Mouse (Mus musculus) forebrain, embryonic 15.5 days (tissue): ENCODE measurements around the gene Tmc4. TPM values are rescaled to one million over a fixed set of nuclear protein-coding genes. Genes with fewer than 3 reads are reported as not detected.
"Not testable (repeated sequence)": the region's sequence is repeated elsewhere in the genome, so short reads cannot be mapped to it uniquely, and the experiment has no call there.

Experiments used
- ATAC-seq: fragments of 200-750 bp; cut with Nextera tagmentation; replicated peaks from 2 replicates; pipeline ENCODE4 v1.8.0; 2017; ENCODE audit warnings: mild to moderate bottlenecking, moderate TSS enrichment, moderate library complexity
- H3K27ac ChIP-seq: fragments of 300-500 bp; sonication (generic); replicated peaks from 2 replicates; pipeline ENCODE4 v1.5.1; 2015; ENCODE audit warnings: mild to moderate bottlenecking, inconsistent platforms
- H3K27me3 ChIP-seq: fragments of 300-500 bp; sonication (generic); 2 replicates; pipeline ENCODE4 v1.6.1; 2015; ENCODE audit warnings: inconsistent platforms
- H3K36me3 ChIP-seq: fragments of 300-500 bp; sonication (generic); 2 replicates; pipeline ENCODE4 v1.6.1; 2015; ENCODE audit warnings: mild to moderate bottlenecking, inconsistent platforms
- H3K4me1 ChIP-seq: fragments of 300-500 bp; sonication (generic); 2 replicates; pipeline ENCODE4 v1.6.1; 2015; ENCODE audit warnings: inconsistent platforms
- H3K4me2 ChIP-seq: fragments of 300-500 bp; sonication (generic); replicated peaks from 2 replicates; pipeline ENCODE4 v1.6.1; 2015; ENCODE audit warnings: mild to moderate bottlenecking, inconsistent platforms
- H3K4me3 ChIP-seq: fragments of 300-500 bp; sonication (generic); 2 replicates; pipeline ENCODE4 v1.5.1; 2015; ENCODE audit warnings: mild to moderate bottlenecking, inconsistent platforms
- H3K9ac ChIP-seq: fragments of 300-500 bp; sonication (generic); replicated peaks from 2 replicates; pipeline ENCODE4 v1.6.1; 2015; ENCODE audit warnings: mild to moderate bottlenecking, inconsistent platforms
- H3K9me3 ChIP-seq: fragments of 300-500 bp; sonication (generic); 2 replicates; pipeline ENCODE4 v1.6.1; 2016; ENCODE audit warnings: inconsistent platforms
- WGBS: fragments of 180-500 bp; shearing (Covaris S2); methylation state at CpG from one replicate; pipeline ENCODE4 v1.1.7; 2015; ENCODE audit warnings: mixed read lengths; 5-methylcytosine and 5-hydroxymethylcytosine counted together
- polyA plus RNA-seq: library from polyadenylated mRNA; unstranded; fragments of >200 nt; fragmentation: Nextera tagmentation; extraction: Ambion mirVana; gene quantifications from 2 replicates; pipeline ENCODE4 v1.2.1, GENCODE M21; 2015

The Tmc4 gene
- 2.6 and 3.1 TPM in 2 replicates for polyA plus RNA-seq

DNA sequence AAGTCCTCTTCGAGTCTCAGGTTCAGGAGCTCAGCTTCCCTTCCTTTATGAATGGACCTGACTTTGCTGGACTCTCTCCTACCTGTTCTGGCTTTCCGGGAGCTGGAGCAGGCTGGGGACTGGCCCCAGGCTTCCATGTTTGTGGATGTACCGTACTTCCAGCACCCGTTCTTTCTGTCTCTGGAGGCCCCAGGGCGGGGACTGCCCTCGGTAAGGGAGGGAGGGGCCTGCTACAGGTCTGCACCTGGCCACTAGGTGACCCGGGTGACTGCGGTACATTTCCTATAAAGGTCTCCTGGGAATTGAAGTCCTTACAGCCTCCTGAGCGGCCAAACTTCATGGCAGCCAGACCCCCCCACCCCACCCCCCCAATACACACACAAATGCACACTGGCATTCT, at the start of gene Tmc4:
Tmc4 (minus strand) TSS at position 212 of the 400 bp plus-strand sequence.
- WGBS: 50% methylated on average over 9 of the region's 9 CpGs
- Histone ChIP-seq H3K9me3 (no peaks in the 10 kb centered on the region), H3K9ac (no peak within 1 kb of the TSS), H3K36me3 (peaks cover 7% of the 10 kb centered on the region; the same call in 1 of the 2 replicates), H3K4me2 (no peak within 1 kb of the TSS), H3K4me1 (no peaks in the 10 kb centered on the region), H3K4me3 (no peak within 1 kb of the TSS), H3K27me3 (no peaks in the 10 kb centered on the region), H3K27ac (no peak within 1 kb of the TSS)
- no peak for ATAC-seq

DNA sequence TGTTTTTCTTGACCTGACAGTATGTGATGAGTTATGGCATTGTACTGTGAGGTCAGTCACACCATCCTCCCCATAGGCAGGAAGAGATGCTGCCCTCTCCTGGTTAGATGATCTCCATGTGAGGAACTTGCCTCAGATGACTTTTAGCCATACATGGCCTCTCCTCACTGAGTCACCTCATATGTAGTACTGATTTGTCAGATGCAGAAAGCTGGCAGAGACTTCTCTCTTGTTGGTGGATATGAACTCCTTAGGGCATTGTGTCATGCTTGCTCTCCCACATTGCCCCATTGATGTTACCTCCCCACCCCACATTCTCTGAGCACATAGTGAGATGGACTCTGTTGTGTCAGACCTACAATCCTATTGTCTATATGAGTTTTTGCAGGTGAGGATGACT, 48.1 kb upstream of the Tmc4 start:
- not testable (repeated sequence) for ATAC-seq, H3K4me2 ChIP-seq, H3K9ac ChIP-seq

DNA sequence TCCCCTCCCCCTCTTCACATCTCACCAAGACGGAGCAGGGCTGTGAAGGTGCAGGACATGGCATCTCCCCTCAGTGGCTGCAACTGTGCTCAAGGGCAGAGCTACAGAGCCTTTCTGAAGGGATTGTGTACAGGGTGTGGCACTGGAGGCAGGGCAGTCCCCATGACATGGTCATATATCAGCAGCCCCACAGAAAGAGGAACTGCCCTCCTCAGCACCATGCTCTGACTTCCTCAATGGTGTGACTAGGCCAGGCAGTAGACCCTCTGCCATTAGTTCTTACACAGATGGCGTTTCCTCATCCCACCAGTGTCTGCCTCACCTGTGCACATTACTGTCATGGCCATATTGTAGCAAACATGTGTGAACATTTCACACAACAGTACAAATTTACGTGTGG, 42.9 kb upstream of the Tmc4 start, which contains the start of gene Pirb:
Pirb (minus strand) TSS at position 124 of the 400 bp plus-strand sequence.
- not testable (repeated sequence) for H3K27ac ChIP-seq, H3K4me1 ChIP-seq, H3K9ac ChIP-seq, H3K4me2 ChIP-seq, H3K36me3 ChIP-seq, H3K27me3 ChIP-seq, H3K9me3 ChIP-seq, ATAC-seq, H3K4me3 ChIP-seq
- WGBS: 83% methylated on average over 1 of the region's 3 CpGs

More for the DNA sequence above, 48.1 kb upstream of the Tmc4 start:
- H3K9me3 ChIP-seq, H3K27ac ChIP-seq, H3K4me3 ChIP-seq, H3K36me3 ChIP-seq, H3K27me3 ChIP-seq, H3K4me1 ChIP-seq: not testable (repeated sequence)

DNA sequence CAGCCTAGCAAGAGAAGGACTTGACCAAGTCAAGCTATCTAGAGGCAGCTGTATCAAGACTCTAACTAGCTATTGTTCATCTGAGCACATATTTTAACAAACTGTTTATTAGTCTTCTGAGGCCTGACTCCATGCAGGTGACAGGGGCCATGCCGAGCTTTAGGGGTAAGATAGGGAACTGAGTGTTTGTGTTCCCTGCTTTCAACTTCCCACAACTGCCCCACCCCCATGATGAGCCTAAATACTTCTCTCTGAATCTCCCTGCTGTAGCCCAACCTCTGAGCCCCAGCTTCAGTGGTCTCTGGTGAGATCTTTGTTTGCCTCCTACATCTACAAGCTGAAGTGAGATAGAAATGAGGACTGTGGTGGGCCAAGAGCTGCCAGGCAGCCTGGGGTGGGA, 37.9 kb upstream of the Tmc4 start:
- H3K36me3 ChIP-seq: no peaks in the 10 kb centered on the region
- no peak for ATAC-seq
- WGBS: 67% methylated on average over 1 of the region's 1 CpGs
- no peaks in the 10 kb centered on the region for H3K4me1 ChIP-seq
- H3K4me3 ChIP-seq: no peak overlapping the region
- no peaks in the 10 kb centered on the region for H3K9me3 ChIP-seq
- no peak overlapping the region for H3K4me2 ChIP-seq
- H3K27ac ChIP-seq: no peak overlapping the region
- no peaks in the 10 kb centered on the region for H3K27me3 ChIP-seq
- H3K9ac ChIP-seq: no peak overlapping the region

DNA sequence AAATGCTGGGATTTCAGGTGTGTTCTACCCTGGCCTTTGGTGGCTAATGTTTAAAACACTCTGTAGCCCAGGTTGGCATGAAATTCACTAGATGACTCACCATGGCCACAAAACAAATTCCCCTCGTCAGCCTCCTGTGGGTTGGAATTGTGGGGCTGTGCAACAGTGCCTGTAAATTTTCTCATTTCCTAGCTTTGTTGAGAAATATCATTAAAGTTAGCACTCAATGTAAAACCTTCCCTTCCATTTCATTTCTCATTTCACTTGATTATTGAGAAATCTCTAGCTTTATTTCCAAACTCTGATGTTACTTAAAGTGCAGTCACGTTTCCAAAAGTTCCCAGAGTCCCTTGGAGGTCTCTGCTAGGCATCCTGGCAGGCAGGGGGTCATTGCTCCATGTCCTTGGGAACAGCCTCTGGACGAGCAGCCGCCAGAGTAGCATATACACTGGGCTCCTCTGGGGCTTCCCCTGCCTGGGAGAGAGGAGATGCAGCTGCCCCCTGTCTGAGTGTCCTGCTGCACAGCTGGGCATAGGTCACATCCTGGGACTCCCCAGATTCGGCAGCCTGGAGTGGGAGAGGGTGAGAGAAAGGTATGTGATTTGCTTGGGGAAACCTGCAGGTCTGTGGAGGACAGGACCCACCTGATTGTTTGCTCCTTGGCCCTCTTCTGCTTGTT, 35.0 kb upstream of the Tmc4 start:
- H3K27me3 ChIP-seq: no peaks in the 10 kb centered on the region
- no peak overlapping the region for H3K27ac ChIP-seq
- H3K4me1 ChIP-seq: 0 out of 2 replicates have a peak, but pooled peaks cover 3% of the 10 kb centered on the region
- H3K36me3 ChIP-seq: peaks cover 10% of the 10 kb centered on the region
- 47% methylated on average over 5 of the region's 5 CpGs for WGBS
- H3K4me2 ChIP-seq: no peak overlapping the region
- no peaks in the 10 kb centered on the region for H3K9me3 ChIP-seq
- ATAC-seq: no peak
- H3K9ac ChIP-seq: no peak overlapping the region
- H3K4me3 ChIP-seq: no peak overlapping the region

DNA sequence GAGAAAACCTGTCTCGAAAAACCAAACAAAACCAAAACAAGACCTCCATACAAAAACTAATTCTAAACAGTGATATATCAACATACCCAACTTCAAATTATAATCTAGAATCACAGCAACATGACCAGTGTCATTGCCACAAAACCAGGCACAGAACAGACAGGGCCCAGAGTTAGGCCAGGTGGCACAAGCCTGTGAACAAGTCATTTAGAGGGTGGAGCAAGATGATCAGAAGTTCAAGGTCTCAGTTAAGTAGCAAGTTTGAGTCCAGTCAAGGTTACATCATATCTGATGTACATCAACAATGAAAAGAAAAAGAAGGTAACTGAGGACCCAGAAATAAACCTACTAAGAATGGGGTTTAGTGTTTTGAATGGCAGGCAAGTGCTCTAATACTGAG, 31.6 kb upstream of the Tmc4 start:
- no peak overlapping the region for H3K4me2 ChIP-seq
- H3K27me3 ChIP-seq: no peaks in the 10 kb centered on the region
- H3K4me3 ChIP-seq: no peak overlapping the region
- peaks cover 22% of the 10 kb centered on the region for H3K36me3 ChIP-seq
- no peak overlapping the region for H3K9ac ChIP-seq
- WGBS: 73% methylated on average over 1 of the region's 1 CpGs
- no peaks in the 10 kb centered on the region for H3K9me3 ChIP-seq
- ATAC-seq: no peak
- H3K27ac ChIP-seq: no peak overlapping the region
- H3K4me1 ChIP-seq: peaks cover 26% of the 10 kb centered on the region

DNA sequence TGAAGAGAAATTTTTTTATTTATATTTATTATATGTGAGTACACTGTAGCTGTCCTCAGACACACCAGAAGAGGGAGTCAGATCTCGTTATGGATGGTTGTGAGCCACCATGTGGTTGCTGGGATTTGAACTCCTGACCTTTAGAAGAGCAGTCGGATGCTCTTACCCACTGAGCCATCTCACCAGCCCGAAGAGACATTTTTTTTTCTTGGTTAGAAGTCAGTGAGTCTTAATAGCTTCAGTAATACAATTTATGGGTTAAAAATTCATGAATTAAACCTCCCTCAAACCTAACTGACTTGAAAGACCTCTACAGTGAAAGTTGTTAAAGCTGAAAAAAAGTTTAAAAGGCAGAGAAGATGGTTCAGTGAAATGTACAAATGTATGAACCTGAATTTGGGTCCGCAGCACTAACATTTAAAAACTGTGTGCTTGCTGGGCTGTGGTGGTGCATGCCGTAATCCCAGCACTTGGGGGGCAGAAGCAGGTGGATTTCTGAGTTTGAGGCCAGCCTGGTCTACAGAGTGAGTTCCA, 31.2 kb upstream of the Tmc4 start:
- H3K27me3 ChIP-seq, H3K4me3 ChIP-seq, H3K4me2 ChIP-seq, H3K9ac ChIP-seq, H3K27ac ChIP-seq, ATAC-seq, H3K9me3 ChIP-seq: not testable (repeated sequence)
- Histone ChIP-seq H3K4me1 (peaks cover 27% of the 10 kb centered on the region), H3K36me3 (peaks cover 22% of the 10 kb centered on the region)
- 42% methylated on average over 5 of the region's 5 CpGs for WGBS

DNA sequence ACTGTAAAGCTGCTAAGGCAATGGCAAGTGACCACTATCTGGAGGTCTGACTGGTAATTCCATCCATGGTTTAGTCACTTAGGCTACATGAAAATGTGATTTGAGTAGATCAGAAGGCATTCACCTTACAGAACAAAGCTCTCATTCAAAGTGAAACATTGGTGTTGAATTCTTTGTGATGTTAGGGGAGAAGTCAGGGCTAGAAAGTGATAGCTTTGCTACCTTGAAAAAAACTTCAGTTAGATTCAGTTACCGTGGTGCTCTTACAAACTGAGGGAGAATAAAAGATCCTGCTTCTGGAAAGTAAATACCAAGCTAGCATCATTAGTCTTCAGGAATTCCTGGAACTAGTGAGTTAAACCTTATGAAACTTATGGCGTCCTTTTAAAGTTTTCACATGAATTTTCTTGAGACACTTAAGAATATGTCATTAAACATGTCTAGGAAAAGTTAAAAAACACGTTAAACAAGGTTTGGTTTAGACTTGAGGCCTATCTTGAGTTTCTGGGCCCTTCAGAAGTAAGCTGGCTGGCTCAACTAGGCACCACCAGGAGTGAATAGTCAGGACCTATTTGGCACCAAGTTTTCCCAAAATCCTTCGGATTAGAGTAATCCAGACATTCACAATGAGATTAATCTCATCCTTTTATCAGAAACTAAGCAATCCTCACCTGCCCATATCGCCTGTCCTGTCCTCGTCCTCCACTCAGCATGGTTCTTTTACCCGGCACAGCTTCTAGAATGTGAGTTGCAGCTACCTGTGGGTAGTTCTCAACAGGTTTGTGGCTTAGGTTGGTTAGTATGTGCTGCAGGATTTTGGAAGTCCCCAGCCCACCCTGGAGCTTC, 30.4 kb upstream of the Tmc4 start:
- Histone ChIP-seq H3K4me1 (peaks cover 29% of the 10 kb centered on the region), H3K4me3 (no peak overlapping the region), H3K4me2 (no peak overlapping the region), H3K27ac (no peak overlapping the region), H3K9me3 (no peaks in the 10 kb centered on the region), H3K36me3 (peaks cover 22% of the 10 kb centered on the region), H3K9ac (no peak overlapping the region), H3K27me3 (no peaks in the 10 kb centered on the region)
- ATAC-seq: no peak
- WGBS: 24% methylated on average over 7 of the region's 7 CpGs

DNA sequence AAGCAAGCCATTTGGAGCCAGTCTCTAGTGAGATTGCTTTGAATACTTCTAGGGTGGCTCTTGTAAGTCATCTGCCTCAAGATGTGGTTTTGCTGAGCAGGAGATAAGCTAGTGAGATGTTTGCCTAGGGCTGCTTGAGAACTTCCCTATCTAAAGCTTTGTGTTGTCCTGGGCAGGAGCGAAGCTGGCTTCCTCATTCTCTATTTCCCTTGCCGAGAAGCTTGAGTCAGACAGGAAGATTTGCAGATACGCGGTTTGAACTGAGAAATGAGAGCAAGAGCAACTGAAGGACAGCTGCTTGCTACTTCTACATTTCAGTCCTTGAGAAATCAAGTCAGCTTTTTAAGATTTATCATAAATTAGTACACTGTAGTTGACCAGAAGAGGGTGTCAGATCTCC, 29.7 kb upstream of the Tmc4 start:
- peaks cover 29% of the 10 kb centered on the region for H3K4me1 ChIP-seq
- 71% methylated on average over 4 of the region's 4 CpGs for WGBS
- ATAC-seq: no peak
- peaks cover 22% of the 10 kb centered on the region for H3K36me3 ChIP-seq
- H3K4me3 ChIP-seq: no peak overlapping the region
- H3K27me3 ChIP-seq: no peaks in the 10 kb centered on the region
- H3K9ac ChIP-seq: no peak overlapping the region
- no peak overlapping the region for H3K27ac ChIP-seq
- no peaks in the 10 kb centered on the region for H3K9me3 ChIP-seq
- H3K4me2 ChIP-seq: peak overlapping the region; percentile 79; the same call in 1 of the 2 replicates

DNA sequence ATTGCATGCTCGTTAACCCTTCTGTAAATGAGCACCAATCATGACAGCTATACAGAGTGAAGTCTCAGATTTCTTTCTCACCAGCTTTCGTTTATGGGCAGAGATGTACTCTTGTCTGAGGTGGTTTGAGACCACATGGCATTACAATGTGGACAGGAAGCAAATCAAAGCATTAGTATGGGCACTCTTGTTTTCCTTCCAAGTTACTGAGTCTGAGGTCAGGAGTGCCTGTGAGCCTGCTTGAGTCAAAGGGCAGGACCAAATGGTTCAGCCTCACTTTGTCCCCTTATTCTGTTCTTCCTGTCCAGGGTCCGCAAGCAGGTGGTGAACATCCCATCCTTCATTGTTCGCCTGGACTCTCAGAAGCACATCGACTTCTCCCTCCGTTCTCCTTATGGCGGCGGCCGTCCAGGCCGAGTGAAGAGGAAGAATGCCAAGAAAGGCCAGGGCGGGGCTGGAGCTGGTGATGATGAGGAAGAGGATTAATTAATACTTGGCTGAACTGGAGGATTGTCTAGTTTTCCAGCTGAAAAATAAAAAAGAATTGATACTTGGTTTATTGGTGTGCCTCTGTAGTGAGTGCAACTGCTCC, 29.1 kb upstream of the Tmc4 start:
- no peak for ATAC-seq
- H3K27ac ChIP-seq: no peak overlapping the region
- 35% methylated on average over 11 of the region's 11 CpGs for WGBS

DNA sequence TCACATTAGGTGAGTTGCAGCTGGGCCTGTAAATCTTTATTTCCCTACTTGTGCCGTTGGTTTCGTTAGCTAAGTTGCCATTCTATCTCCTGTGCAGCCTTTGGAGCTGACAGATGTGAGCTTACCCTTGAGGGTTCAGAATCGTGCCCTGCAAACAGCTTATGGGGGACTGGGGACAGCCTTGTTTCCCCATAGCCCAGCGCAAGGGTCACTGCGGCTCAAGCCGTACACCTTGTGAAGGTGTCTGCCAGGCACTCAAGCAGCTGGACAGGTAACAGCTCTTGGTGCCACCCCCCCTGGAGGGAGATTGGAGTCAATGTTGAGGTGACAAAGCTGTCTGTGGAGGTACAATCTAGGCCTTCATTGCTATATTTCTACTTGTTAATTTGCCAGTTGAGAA, 28.6 kb upstream of the Tmc4 start:
- Histone ChIP-seq H3K9ac (peak overlapping the region; percentile 73), H3K36me3 (peaks cover 26% of the 10 kb centered on the region), H3K4me1 (peaks cover 29% of the 10 kb centered on the region), H3K27ac (no peak overlapping the region), H3K27me3 (no peaks in the 10 kb centered on the region), H3K4me2 (peak overlapping the region; percentile 79), H3K9me3 (no peaks in the 10 kb centered on the region), H3K4me3 (peak overlapping the region; percentile 85)
- ATAC-seq: no peak
- WGBS: 33% methylated on average over 6 of the region's 6 CpGs

More for the DNA sequence above, 29.1 kb upstream of the Tmc4 start:
- Histone ChIP-seq H3K36me3 (peaks cover 22% of the 10 kb centered on the region), H3K9me3 (no peaks in the 10 kb centered on the region), H3K9ac (0 out of 2 replicates have a peak overlapping the region, but pooled peaks have one; percentile 73), H3K4me3 (peak overlapping the region; percentile 85), H3K4me1 (peaks cover 29% of the 10 kb centered on the region), H3K4me2 (peak overlapping the region; percentile 79), H3K27me3 (no peaks in the 10 kb centered on the region)

DNA sequence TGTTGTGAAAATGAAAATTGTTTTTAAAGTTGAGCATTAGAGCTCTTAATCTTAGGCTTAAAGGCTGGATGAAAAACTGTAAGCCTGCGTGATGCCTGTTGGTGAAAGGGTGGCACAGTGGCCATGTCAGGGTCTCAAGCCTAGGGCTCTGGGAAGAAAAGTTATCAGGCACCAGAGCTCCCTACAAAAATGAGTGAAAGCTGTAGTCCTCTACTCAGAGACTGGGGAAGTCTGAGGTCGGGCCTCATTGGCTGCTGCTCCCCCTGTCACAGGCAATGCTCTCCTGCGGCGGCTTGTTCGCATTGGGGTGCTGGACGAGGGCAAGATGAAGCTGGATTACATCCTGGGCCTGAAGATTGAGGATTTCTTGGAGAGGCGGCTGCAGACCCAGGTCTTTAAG, 28.1 kb upstream of the Tmc4 start:
- not testable (repeated sequence) for ATAC-seq, H3K27ac ChIP-seq, H3K9me3 ChIP-seq, H3K27me3 ChIP-seq
- WGBS: 4% methylated on average over 7 of the region's 7 CpGs
- peak overlapping the region; percentile 73 for H3K9ac ChIP-seq
- peak overlapping the region; percentile 85 for H3K4me3 ChIP-seq
- peak overlapping the region; percentile 79 for H3K4me2 ChIP-seq
- H3K36me3 ChIP-seq: peaks cover 29% of the 10 kb centered on the region
- peaks cover 29% of the 10 kb centered on the region for H3K4me1 ChIP-seq
